Mouse (Mus musculus) CD4-positive, CD25-positive, alpha-beta regulatory T cell, adult 4 months (primary cell): ENCODE data around the gene Creb3. TPM values are rescaled to one million over a fixed set of nuclear protein-coding genes. Genes with fewer than 3 reads are reported as not detected.
"Not testable (repeated sequence)": the region's sequence is repeated elsewhere in the genome, so short reads cannot be mapped to it uniquely, and the experiment has no call there.

ENCODE experiments used
- ATAC-seq: one replicate; pipeline ENCODE4 v1.8.0; 2017
- polyA plus RNA-seq, 2 experiments: library from polyadenylated mRNA; unstranded; fragments of 100-300 nt; shearing (Covaris generic); gene quantifications; one replicate each; pipeline ENCODE4 v1.2.1; 2017

Gene Creb3
- polyA plus RNA-seq, 2 experiments from 2014 or later = 114 to 125 TPM

DNA sequence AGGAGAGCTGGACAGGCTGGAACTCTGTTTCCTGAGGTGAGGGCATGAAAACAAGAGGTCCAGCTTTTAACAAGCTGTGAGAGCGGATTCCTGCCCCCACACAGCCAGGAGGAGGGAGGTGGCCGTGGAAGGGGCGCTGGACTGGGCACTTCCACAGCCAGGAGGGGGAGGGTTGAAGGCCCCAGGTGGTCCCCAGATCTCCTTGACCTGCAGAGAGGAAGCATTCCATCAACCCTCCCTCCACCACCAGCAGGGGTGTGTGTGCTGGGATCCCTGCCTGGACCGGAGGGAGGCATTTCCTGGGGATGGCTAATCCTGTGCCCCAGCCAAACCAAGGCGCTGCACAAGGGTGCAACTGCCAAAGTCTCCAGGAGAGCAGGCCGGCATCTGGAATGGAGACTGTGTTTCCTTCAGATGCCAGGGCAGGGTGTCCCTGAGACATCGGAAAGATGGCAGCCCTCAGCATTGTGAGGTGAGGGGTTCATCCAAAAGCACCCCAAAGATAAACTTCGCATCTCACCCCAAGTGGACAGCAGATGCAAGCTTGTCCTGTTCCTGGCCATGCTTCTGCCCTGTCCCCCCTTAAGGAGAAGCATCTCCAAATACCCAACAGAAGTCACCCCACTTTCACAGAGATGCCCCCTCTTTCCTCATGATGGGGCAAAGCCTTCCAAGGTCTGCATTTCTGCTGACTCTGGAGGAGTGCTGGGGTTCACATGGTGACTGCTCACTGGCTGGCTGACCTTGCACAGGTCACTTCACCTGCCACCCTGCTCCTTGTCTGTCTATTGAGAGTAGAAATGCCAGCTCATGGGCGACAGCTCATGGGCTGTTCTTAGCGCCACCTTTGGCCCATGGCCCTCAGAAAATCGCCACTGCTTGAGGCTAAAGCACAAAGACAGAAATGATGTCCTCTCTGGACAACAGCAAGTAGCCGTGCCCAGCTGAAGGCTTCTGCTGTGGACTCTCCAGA is 22.6 kb downstream of the Creb3 start, which contains the start of gene Msmp:
TSS of gene Msmp (minus strand) at position 51 of the 973 bp plus-strand sequence.
- ATAC-seq = no peak

DNA sequence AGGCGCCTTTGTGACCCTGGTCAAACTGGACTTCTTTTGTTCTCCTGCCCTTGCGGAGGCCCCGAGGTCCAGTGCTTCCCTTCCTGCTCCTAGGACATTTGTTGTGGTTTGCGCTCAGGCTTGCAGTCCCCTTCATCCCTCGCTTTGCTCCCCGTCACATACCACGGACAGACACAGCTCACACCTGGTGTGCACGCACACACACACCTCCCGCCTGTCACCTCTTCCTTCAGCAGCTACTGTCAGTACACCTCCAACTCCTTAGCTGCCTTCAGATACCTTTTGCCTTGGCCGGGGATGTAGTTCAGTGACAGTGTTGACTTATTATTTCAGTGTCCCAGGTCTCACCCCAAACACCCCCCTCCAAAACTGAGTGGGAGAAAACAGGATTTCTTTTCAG is 23.6 kb downstream of the Creb3 start:
- no peak for ATAC-seq

DNA sequence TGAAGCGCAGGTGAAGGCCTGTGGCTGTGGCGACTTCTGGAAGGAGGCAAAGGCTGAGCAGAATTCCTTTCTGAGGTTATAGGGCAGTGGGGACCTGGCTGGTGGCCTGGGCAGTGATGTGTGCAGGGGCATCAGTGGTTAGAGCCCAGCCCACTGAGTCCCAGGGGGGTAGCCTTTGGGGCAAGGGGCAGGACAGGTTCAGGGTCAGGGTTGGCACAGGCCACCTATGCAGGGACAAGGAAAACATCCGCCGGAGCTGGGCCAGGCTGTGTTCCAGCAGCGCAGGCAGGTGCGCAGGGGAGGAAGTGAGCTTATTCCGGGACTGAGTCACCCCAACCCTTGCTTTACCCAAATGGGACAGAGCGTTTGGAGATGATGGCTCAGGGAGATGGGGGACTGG is 24.3 kb downstream of the Creb3 start:
- ATAC-seq = no peak

DNA sequence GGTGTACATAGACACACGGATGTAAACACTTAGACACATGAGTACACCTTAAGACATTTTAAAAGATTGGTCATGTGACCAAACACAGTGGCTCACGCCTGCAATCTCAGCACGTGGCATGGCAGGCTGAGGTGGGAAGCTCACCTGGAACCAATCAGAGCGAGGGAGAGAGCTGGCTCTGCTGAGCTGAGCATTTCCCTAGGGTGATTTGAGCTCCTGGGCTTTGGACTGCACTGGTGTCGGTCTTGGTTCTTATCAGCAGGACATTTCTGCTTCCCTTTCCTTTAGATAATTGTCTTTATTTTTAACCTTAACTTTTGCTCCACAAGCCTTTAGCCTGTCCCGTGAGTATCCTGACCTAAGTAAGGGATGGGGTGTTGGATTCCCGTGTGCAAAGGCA is 25.5 kb downstream of the Creb3 start:
- ATAC-seq = no peak

DNA sequence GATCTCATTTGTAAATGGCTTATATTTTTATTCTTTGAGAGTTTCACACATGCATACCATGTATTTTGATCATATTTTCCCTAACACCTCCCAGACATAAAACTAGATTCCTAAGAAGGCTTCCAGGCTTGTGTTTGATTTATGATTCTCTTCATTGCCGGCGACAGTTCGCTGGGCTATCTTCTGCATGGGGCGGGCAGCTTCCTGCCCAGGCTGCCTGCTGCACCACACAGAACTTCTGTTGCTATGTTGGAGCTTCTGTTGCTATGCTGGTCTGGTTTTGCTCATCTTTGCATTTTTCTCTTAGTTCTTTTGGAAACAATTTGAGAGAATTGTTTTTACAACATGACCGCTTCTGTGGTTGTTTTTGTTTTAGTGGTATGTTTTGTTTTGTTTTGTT is 29.4 kb downstream of the Creb3 start:
- ATAC-seq = no peak

DNA sequence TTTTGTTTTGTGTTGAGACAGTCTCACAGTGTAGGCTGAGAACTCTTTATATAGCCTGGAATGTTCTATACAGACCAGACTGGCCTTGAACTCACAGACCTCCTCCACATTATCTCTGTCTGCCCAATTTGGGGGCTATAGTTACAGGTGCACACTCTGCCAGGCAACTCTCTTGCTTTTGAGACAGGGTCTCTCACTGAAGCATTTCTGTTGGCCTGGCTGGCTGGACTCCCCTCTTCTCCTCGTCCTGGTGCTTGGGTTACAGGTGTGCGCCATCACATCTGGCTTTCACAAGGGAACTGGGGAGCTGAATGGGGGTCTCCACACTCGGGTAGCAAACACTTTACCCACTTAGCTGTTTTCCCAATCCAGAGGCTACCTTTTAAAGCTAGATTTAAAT is 29.8 kb downstream of the Creb3 start:
- ATAC-seq = no peak

DNA sequence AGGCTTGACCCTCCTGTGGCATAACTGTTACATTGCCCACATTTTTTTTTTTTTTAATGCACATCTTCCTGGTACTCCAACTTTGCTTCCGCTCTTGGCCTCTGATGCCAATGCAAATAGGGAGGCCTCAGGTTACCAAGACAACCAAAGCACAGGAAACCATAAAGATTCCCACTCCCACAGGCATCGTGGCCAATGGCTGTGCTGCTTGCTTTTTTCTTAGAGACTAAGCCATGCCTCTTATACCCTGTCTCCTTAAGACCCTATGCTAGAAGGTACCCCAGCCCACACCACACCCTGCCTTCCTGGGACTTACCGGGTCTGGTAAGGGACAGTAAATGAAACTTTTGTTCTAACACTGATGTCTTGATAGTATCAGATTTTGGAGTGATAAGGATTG is 31.3 kb downstream of the Creb3 start:
- no peak for ATAC-seq

DNA sequence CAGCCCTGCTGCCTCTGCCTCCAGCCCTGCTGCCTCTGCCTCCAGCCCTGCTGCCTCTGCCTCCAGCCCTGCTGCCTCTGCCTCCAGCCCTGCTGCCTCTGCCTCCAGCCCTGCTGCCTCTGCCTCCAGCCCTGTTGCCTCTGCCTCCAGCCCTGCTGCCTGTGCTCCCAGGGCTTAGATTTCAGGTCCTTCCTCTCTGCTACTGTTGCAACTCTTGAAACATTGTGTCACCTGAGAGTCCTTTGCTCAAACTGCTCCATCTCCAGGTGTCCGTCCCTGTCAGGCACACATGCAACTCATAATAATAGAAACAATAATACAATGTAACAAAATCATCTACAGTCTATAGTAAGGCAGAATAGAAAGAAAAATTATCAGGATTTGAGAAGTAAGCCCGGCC is 34.5 kb downstream of the Creb3 start:
- ATAC-seq = not testable (repeated sequence)

DNA sequence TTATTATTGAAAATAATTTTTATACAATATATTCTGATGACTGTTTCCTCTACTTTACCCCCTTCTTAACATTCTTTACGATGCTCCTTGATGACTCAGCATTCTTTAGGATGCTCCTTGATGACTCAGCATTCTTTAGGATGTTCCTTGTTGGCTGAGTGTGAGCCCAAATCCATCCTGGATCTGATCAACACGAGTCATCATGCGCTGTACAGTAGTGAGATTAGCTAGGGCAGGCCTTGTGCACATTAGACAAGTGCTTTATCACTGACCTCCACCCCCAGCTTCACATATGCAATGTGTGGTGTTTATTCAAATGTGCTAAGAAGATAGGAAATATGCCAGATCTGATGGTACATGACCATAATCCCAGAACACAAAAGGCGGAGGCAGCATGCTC is 36.1 kb downstream of the Creb3 start:
- no peak for ATAC-seq

DNA sequence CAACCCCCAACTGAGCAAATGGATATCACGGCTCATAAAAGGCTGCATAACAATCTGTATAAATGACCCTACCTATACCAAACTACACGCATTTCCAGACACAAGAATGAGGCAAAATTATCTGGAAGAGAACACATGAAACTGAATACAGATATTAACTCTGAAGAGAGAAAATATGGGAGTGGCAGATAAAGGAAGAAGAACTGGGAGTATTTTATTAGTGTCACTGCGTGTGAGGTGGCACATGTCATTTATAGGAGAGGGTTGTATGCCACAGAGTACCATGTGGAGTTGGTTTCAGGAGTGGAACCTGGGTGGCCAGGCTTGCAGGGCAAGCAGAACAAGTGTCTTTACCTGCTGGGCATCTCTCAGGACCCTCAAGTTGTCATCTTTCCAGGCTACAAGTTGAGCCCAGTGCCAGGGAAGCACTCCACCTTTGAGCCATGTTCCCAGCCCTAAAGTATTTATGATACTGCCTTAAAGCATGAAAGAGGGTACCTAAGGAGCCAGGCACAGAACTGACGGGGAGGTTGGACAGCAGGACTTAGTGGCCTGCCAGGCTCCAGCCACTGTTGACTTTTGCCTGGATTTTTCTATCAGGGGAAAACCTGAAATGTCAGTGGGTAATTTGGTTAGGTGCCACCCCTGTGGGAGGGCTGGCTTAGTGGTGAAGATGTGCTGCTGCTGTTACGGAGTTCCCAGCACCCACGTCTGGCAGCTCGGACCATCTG is 36.7 kb downstream of the Creb3 start:
- ATAC-seq = no peak

DNA sequence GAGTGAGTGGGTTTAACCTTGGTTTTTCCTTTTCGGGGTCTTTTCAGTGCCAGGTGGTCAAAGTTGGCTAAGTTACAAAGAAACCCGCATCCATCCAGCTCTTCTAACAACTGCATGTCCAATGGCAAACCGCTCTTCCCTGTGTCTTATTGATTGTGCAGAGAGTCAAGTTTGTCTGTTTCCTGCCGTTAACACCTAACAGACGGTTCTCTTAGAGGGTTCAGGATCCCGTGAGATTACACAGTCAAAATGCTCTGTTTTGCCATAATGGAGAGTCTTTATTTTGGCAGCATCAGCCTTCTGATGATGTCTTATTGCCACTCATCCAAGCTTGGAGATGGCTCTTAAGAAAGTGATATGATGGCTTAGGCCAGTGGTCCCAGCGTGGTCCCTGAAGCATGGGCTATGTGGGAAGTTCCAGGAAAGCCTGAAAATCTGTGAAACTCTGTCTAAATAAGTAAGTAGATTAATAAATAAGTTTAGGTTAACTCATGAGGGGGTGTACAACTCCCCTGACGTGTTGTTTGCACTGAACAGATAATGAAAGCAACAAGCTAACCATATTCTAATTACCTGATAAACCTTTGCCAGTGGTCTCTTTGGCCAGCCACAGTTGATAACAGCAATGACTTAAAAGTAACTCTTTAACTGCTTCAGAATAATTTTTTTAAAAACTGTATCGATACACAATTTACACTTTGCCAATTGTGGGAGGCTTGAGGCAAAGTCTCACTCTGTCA is 38.2 kb downstream of the Creb3 start:
- no peak for ATAC-seq

DNA sequence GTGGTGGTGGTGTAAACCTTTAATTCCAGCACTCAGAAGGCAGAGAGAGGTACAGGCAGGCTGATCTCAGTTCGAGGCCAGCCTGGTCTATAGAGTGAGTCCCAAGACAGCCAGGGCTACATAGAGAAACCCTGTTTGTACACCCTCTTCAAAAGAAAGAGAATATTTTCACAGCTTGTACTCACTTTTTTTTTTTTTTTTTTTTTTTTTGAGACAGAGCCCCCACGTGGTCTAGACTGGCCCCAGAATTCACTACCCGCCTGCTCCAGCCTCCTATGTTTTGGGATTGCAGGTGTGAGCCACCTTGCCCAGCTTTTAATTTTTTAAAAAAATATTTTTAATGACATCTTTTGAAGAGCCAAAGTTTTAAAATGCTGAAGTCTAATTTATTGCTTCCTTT is 42.0 kb downstream of the Creb3 start:
- no peak for ATAC-seq

DNA sequence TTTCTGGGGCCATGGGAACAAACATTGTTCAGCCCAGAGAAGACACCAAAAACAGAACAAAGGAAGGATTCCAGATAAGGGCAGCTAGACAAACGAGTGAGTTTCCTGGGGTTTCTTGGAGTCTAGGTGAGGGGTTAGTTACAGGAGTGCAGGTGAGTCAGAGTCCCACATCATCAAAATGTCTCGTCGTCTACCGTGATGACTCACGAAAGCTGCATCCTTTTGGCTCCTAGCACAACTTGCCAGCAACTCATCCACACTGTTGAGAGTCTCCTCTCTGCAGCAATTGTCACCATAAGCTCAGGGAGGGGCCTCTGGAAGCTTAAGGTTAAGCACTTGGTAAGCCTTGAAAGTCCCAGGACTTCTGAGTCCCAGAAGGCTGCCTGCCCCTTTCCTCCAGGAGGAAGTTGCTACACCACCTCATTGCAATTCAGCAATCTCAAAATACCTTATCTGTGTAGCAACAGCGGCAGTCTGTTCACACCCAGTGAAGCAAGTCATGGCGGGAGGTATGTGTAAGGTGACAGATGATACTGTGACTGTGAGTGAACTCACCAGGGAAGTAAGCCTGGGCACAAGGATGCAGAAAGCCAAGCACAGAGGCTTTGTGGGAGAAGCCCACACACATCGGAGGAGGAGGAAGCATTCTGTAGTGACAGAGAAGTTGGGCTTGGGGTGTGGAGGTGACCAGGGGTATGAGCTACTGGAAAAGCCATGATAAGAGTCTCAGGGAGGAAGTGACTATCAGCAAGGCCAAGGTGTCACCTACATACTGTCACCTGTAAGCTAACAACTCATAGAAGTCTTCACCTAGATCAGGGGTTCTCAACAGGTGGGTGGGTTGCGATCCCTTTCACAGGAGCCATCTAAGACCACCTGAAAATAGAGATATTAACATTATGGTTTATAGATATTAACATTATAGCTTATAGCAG is 42.9 kb downstream of the Creb3 start:
- no peak for ATAC-seq

DNA sequence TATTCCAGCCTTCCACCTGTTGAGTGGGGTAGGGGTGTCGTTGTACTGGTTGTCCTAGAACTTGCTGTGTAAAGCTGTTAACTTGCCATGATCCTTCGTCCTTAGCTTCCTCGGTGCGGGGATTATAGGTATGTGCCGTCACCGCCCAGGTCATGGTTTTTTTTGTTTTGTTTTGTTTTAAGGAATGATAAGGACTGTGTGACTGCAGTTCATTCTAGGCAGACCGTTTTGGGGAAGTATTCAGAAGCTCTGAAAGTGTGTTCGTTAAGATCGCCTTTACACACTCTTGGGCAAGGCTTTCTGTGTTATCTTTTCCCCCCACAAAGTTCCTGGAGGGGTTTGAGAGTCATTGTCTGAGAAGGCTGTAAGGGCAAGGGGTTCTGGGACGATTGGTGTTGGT is 50.4 kb downstream of the Creb3 start:
- no peak for ATAC-seq

DNA sequence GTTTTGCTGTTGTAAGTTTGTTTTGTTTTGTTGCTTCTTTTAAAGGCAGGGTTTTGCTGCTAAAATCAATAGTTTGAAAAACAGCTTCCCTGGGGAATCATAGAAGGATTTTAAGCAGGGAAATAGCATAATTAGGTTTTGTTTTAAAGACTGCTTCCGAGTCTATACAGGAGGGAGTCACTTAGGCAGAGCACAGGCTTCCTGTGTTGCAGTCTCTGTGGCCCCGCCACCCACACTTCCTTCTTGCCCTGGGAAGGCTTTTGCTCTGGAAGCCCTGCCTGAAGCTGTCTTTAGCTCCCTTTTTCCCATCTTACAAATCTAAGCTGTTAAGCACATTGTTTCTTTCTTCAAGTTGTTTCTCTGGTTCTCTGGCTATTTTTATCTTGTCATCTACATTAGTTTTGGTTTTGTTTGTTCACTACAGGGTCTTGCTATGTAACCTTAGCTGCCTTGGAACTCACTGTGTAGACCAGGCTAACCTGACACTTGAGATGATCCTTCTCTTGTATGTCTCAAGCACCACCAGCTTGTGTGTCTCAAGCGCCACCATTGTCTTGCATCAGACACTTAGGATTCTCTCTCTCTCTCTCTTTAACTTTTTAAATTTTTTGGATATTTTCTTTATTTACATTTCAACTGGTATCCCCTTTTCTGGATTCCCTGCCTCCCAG is 51.1 kb downstream of the Creb3 start:
- ATAC-seq = no peak

Other genes starting within 250 kb of the Creb3 start
- gene Rusc2, start 180.4 kb upstream of the Creb3 start, polyA plus RNA-seq = not detected
- not detected for gene Fam166b, start 133.2 kb upstream of the Creb3 start, polyA plus RNA-seq
- 1 to 10 TPM in 1 of 2 experiments, under 1 TPM in 1; 0.37 to 1.7 TPM for gene Tesk1, start 120.4 kb upstream of the Creb3 start, polyA plus RNA-seq
- gene Cd72, start 107.7 kb upstream of the Creb3 start, polyA plus RNA-seq = 100 to 1,000 TPM; 132 to 166 TPM
- gene Sit1, start 78.6 kb upstream of the Creb3 start, polyA plus RNA-seq = 100 to 1,000 TPM; 144 to 199 TPM
- gene Ccdc107, start 69.4 kb upstream of the Creb3 start, polyA plus RNA-seq = 10 to 100 TPM; 64.0 to 76.0 TPM
- gene Arhgef39, start 62.6 kb upstream of the Creb3 start, polyA plus RNA-seq = 1 to 10 TPM; 4.9 to 8.3 TPM
- 1 to 10 TPM in 1 of 2 experiments, under 1 TPM in 1; 0.32 to 1.5 TPM for gene Car9, start 55.4 kb upstream of the Creb3 start, polyA plus RNA-seq
- gene Tpm2, start 38.6 kb upstream of the Creb3 start, polyA plus RNA-seq = not detected
- 100 to 1,000 TPM in 1 of 2 experiments, 10 to 100 TPM in 1; 83.5 to 103 TPM for gene Tln1, start 359 bp downstream of the Creb3 start, polyA plus RNA-seq
- gene Rgp1, start 16.4 kb downstream of the Creb3 start, polyA plus RNA-seq = 10 to 100 TPM in 1 of 2 experiments, 1 to 10 TPM in 1; 6.7 to 13.0 TPM
- gene Gba2, start 16.5 kb downstream of the Creb3 start, polyA plus RNA-seq = 10 to 100 TPM; 12.1 to 15.5 TPM
- gene Msmp, start 22.2 kb downstream of the Creb3 start, polyA plus RNA-seq = not detected
- not detected for gene Npr2, start 69.6 kb downstream of the Creb3 start, polyA plus RNA-seq
- gene Spag8, start 91.3 kb downstream of the Creb3 start, polyA plus RNA-seq = not detected
- gene Hint2, start 94.1 kb downstream of the Creb3 start, polyA plus RNA-seq = 10 to 100 TPM; 38.8 to 43.7 TPM
- gene Tmem8b, start 106.6 kb downstream of the Creb3 start, polyA plus RNA-seq = 1 to 10 TPM in 1 of 2 experiments, under 1 TPM in 1; 0.77 to 1.8 TPM
- 1 to 10 TPM; 2.4 to 2.6 TPM for gene Fam221b, start 106.8 kb downstream of the Creb3 start, polyA plus RNA-seq
- not detected for gene Olfr70, start 138.5 kb downstream of the Creb3 start, polyA plus RNA-seq
- gene Olfr71, start 147.9 kb downstream of the Creb3 start, polyA plus RNA-seq = not detected
- not detected for gene Hrct1, start 164.9 kb downstream of the Creb3 start, polyA plus RNA-seq
- gene Spaar, start 167.7 kb downstream of the Creb3 start, polyA plus RNA-seq = not detected
- not detected for gene Olfr159, start 208.7 kb downstream of the Creb3 start, polyA plus RNA-seq